In genomic region chr8:84973803-84974542, GRCm38 (mm10) we compare ENCODE assay signal across 9 mouse cellular contexts. TPM values are rescaled to one million over a fixed set of nuclear protein-coding genes. Genes with fewer than 3 reads are reported as not detected.
A peak's percentile ranks its signal among the peaks of the same experiment; 100 is the strongest.
DNase-seq lines count a peak whose midpoint lies in the region; ATAC-seq and TF ChIP-seq lines count a peak whose summit lies in the region.
"Had no signal": no experiment of that assay in that cellular context is flagged by ENCODE, and none has a peak within 500 bp of the region (broad histone marks: within the 10 kb centered on the region; RNA-seq: fewer than 3 reads in every experiment).

No protein-coding gene starts in this region.

- no peak for ATAC-seq in liver, embryonic 14.5 days (ENCODE audit: insufficient read depth)

- peaks cover 39 to 44% of the 10 kb centered on the region in 2 experiments for H3K4me1 ChIP-seq in liver, embryonic 14.5 days (replicated peaks; ENCODE audit: control insufficient read depth in 2 of 2, insufficient read depth in 2 of 2, low read length in 1 of 2)

- peak; percentile 86 for TF ChIP-seq CTCF in left cerebral cortex, adult 2 months (IDR thresholded peaks at IDR 0.05)
- TF ChIP-seq CTCF in liver, embryonic 14.5 days (IDR thresholded peaks at IDR 0.05; ENCODE audit: low read depth), result peak; percentile 91

- no peaks in the 10 kb centered on the region for H3K9me3 ChIP-seq in liver, embryonic 14.5 days (ENCODE audit: control insufficient read depth, low read length)
- H3K9me3 ChIP-seq: embryonic facial prominence, embryonic 12.5 days had no signal

- H3K36me3 ChIP-seq in liver, embryonic 14.5 days (replicated peaks; ENCODE audit: control insufficient read depth, insufficient read depth, low read depth), result peaks cover 48% of the 10 kb centered on the region

- TF ChIP-seq EP300 in liver, embryonic 14.5 days (IDR thresholded peaks at IDR 0.05; ENCODE audit: low read depth), result 0 out of 2 replicates have a peak, but pooled peaks have one; percentile 17

- H3K4me3 ChIP-seq in left cerebral cortex, adult 2 months, result no peak overlapping the region
- H3K4me3 ChIP-seq in liver, embryonic 14.5 days (ENCODE audit: insufficient read depth in 1 of 2, low read depth in 2 of 2, low read length in 2 of 2), result peak overlapping the region; percentile 13 to 89; a peak in 3 of 4 replicates
- H3K4me3 ChIP-seq: embryonic facial prominence, embryonic 12.5 days had no signal

- intact Hi-C loops in left cerebral cortex, adult 2 months (cut with DNase I), result loop anchor here (1.0 kb wide), 1 partner anchor 16 kb away; the partner anchor contains the start of gene Hook2

- DNase-seq in left cerebral cortex, adult 2 months (ENCODE audit: extremely low spot score in 1 of 2, low spot score in 2 of 2), result no peak
- no peak for DNase-seq in left cerebral cortex, adult 8-10 months (ENCODE audit: low spot score in 2 of 2)
- peak; percentile 55 for DNase-seq in MEL-GATA-1-ER (ENCODE audit: extremely low read depth, low read depth)
- peak; percentile 75 for DNase-seq in c-Kit-positive CD71-positive TER-119-positive erythroid progenitor cells, embryonic 14.5 days (ENCODE audit: low spot score)
- DNase-seq in heart, postnatal 4 days, result peak; percentile 71
- DNase-seq in liver, embryonic 14.5 days (ENCODE audit: low read depth in 3 of 3, low spot score in 3 of 3), result no peak
- peak; percentile 56 to 62 for DNase-seq in spleen, postnatal 36 days (ENCODE audit: low spot score in 2 of 2)
- no peak for DNase-seq in layer of hippocampus, adult 9-11 months

- H3K27me3 ChIP-seq in liver, embryonic 14.5 days (ENCODE audit: control insufficient read depth, insufficient read depth, low read length), result no peaks in the 10 kb centered on the region

- no peak overlapping the region for H3K27ac ChIP-seq in left cerebral cortex, adult 2 months
- peak overlapping the region; percentile 97 for H3K27ac ChIP-seq in liver, embryonic 14.5 days
- H3K27ac ChIP-seq: embryonic facial prominence, embryonic 12.5 days had no signal

- H3K9ac ChIP-seq in liver, embryonic 14.5 days (replicated peaks), result peak overlapping the region; percentile 92; the same call in 1 of the 2 replicates
- H3K9ac ChIP-seq: embryonic facial prominence, embryonic 12.5 days had no signal

- WGBS in liver, embryonic 14.5 days (ENCODE audit: insufficient replicate concordance), result 65% methylated on average over 4 of the region's 4 CpGs

- H3K4me2 ChIP-seq in liver, embryonic 14.5 days (ENCODE audit: low read depth), result peak overlapping the region; percentile 95
- H3K4me2 ChIP-seq: embryonic facial prominence, embryonic 12.5 days had no signal

RNA-seq across cellular contexts. Expression of gene Rnaseh2a, which starts 4.4 kb away (rescaled TPM):
- 10 to 100 TPM; 43.4 to 47.3 TPM for total RNA-seq in left cerebral cortex, adult 2 months (2021)
- 10 to 100 TPM; 45.9 to 60.0 (median 49.6) TPM for total RNA-seq in left cerebral cortex, adult 8-10 months (2022)
- 10 to 100 TPM; 61.8 to 69.1 TPM for total RNA-seq in heart, postnatal 4 days (2021)
- 49.3 and 56.2 TPM in 2 replicates for polyA plus RNA-seq in liver, embryonic 14.5 days (2012; rRNA removed)
- polyA plus RNA-seq in liver, embryonic 14.5 days (2014; fragmentation: Nextera tagmentation; extraction: Ambion mirVana), result 107 and 125 TPM in 2 replicates

RNA-seq across cellular contexts. Expression of gene Junb, which starts 4.5 kb away (rescaled TPM):
- total RNA-seq in left cerebral cortex, adult 2 months (2021), result 100 to 1,000 TPM in 1 of 2 experiments, 10 to 100 TPM in 1; 99.5 to 145 TPM
- 10 to 100 TPM; 39.3 to 88.9 (median 65.7) TPM for total RNA-seq in left cerebral cortex, adult 8-10 months (2022)
- 10 to 100 TPM; 12.3 to 12.4 TPM for total RNA-seq in heart, postnatal 4 days (2021)
- 8.3 and 10.5 TPM in 2 replicates for polyA plus RNA-seq in liver, embryonic 14.5 days (2012; rRNA removed)
- 10.5 and 11.2 TPM in 2 replicates for polyA plus RNA-seq in liver, embryonic 14.5 days (2014; fragmentation: Nextera tagmentation; extraction: Ambion mirVana)

RNA-seq across cellular contexts. Expression of gene Prdx2, which starts 4.6 kb away (rescaled TPM):
- total RNA-seq in left cerebral cortex, adult 2 months (2021), result 100 to 1,000 TPM; 319 to 333 TPM
- total RNA-seq in left cerebral cortex, adult 8-10 months (2022), result 100 to 1,000 TPM; 328 to 384 (median 347) TPM
- total RNA-seq in heart, postnatal 4 days (2021), result 100 to 1,000 TPM; 678 to 716 TPM
- 1,117 and 1,155 TPM in 2 replicates for polyA plus RNA-seq in liver, embryonic 14.5 days (2012; rRNA removed)
- polyA plus RNA-seq in liver, embryonic 14.5 days (2014; fragmentation: Nextera tagmentation; extraction: Ambion mirVana), result 2,207 and 2,282 TPM in 2 replicates

RNA-seq across cellular contexts. Expression of gene Gm49661, which starts 4.7 kb away (rescaled TPM):
- total RNA-seq in left cerebral cortex, adult 2 months (2021), result not detected
- 1 to 10 TPM in 1 of 4 experiments, not detected in 3; 1.8 TPM for total RNA-seq in left cerebral cortex, adult 8-10 months (2022)
- 1 to 10 TPM in 1 of 2 experiments, not detected in 1; 1.5 TPM for total RNA-seq in heart, postnatal 4 days (2021)
- not detected in 2 replicates for polyA plus RNA-seq in liver, embryonic 14.5 days (2012; rRNA removed)
- not detected in 2 replicates for polyA plus RNA-seq in liver, embryonic 14.5 days (2014; fragmentation: Nextera tagmentation; extraction: Ambion mirVana)
- polyA plus RNA-seq: embryonic facial prominence, embryonic 12.5 days had no signal

RNA-seq across cellular contexts. Expression of gene Hook2, which starts 16.4 kb away (rescaled TPM):
- 10 to 100 TPM; 11.3 to 11.6 TPM for total RNA-seq in left cerebral cortex, adult 2 months (2021)
- 10 to 100 TPM in 2 of 4 experiments, 1 to 10 TPM in 2; 9.0 to 13.0 (median 10.3) TPM for total RNA-seq in left cerebral cortex, adult 8-10 months (2022)
- 1 to 10 TPM; 2.2 to 2.6 TPM for total RNA-seq in heart, postnatal 4 days (2021)
- 2.3 and 4.3 TPM in 2 replicates for polyA plus RNA-seq in liver, embryonic 14.5 days (2012; rRNA removed)
- 3.2 and 4.3 TPM in 2 replicates for polyA plus RNA-seq in liver, embryonic 14.5 days (2014; fragmentation: Nextera tagmentation; extraction: Ambion mirVana)

Comparison
In these comparisons a context has a peak if more than half of its experiments do, and no peak if none do; other contexts are left out.
1. DNase-seq: peak in MEL-GATA-1-ER (single experiment), c-Kit-positive CD71-positive TER-119-positive erythroid progenitor cells, embryonic 14.5 days (single experiment), heart, postnatal 4 days (single experiment) and spleen, postnatal 36 days (2 of 2); none in left cerebral cortex, adult 2 months (0 of 2), left cerebral cortex, adult 8-10 months (0 of 2), liver, embryonic 14.5 days (0 of 3) and layer of hippocampus, adult 9-11 months (single experiment).